Mouse (Mus musculus): ENCODE data around the gene Gm43064. TPM values are rescaled to one million over a fixed set of nuclear protein-coding genes. Genes with fewer than 3 reads are reported as not detected.

The Gm43064 gene
- total RNA-seq, 1 experiment = 0.76 TPM

DNA sequence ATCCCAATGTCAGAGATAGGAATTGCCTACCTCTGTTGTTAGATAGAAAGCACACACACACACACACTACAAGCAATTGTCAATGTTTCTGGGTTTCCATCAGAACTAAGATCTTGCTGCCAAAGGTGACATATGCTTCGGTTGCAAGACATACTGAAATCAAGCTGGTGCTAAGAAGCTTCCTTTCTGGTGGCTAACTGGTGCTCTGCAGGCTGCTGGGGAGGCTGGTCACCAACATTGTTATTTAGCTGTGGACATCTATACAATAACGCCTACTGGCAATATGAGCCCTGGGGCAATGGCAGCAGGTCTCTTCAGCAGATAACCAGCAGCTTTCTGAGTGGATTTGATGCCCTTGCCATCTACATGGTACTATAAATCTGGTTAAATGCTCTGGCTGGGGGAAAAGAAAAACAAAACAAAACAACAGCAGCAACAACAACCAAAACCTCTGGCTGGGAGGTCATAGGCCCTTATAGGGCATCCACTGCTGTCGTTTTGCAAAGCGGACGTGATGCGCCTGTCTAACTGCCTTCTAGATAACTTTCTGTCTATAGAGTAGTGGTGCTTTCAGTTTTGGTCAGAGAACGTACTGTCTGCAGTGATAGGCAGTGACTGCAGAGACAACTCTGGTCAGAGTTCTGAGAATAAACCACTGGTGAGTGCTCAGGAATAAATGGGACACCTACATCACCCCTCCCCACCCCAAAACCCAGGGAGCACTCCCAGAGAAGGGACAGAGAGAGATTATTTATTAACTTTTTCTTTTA, 47.8 kb downstream of the Gm43064 start:
- no peak for TF ChIP-seq MAFK (IDR thresholded peaks at IDR 0.05; ENCODE audit: insufficient read depth, low read depth, low read length)
- TF ChIP-seq ZNF384 (IDR thresholded peaks at IDR 0.05; ENCODE audit: low read depth, low read length) = no peak
- no peak for TF ChIP-seq CHD2 (IDR thresholded peaks at IDR 0.05; ENCODE audit: low read depth, low read length)
- TF ChIP-seq HCFC1 (IDR thresholded peaks at IDR 0.05; ENCODE audit: borderline replicate concordance, insufficient read depth, low read length) = no peak
- TF ChIP-seq ZC3H11A (IDR thresholded peaks at IDR 0.05; ENCODE audit: borderline replicate concordance, low read depth, low read length) = no peak
- no peak for DNase-seq (ENCODE audit: low read depth, low spot score)
- H3K9ac ChIP-seq (ENCODE audit: insufficient read depth, low read depth, low read length, poor library complexity, severe bottlenecking) = no peak overlapping the region
- H3K36me3 ChIP-seq (ENCODE audit: control insufficient read depth, insufficient read depth, low read length, poor library complexity, severe bottlenecking) = no peaks in the 10 kb centered on the region
- H3K9me3 ChIP-seq (ENCODE audit: control insufficient read depth, insufficient read depth, low read depth, low read length) = no peaks in the 10 kb centered on the region
- in situ Hi-C loops (cut with MboI; ENCODE audit: low sequenced_read_pairs in 2 of 2, unreplicated experiment in 2 of 2) = no loop called here
- no peak overlapping the region for H3K4me3 ChIP-seq (ENCODE audit: insufficient read depth in 1 of 2, low read depth in 1 of 2, low read length in 2 of 2, poor library complexity in 1 of 2, severe bottlenecking in 1 of 2)
- no peak overlapping the region for H3K27ac ChIP-seq (ENCODE audit: insufficient read depth, low read depth, low read length, poor library complexity, severe bottlenecking)
- no peaks in the 10 kb centered on the region for H3K4me1 ChIP-seq (ENCODE audit: control insufficient read depth in 2 of 2, insufficient read depth in 2 of 2, low read length in 2 of 2, poor library complexity in 1 of 2)

- no peak overlapping the region for H3K9ac ChIP-seq (ENCODE audit: insufficient read depth, low read depth, low read length, poor library complexity, severe bottlenecking)
- H3K27ac ChIP-seq (ENCODE audit: insufficient read depth, low read depth, low read length, poor library complexity, severe bottlenecking) = no peak overlapping the region
- H3K36me3 ChIP-seq (ENCODE audit: control insufficient read depth, insufficient read depth, low read length, poor library complexity, severe bottlenecking) = no peaks in the 10 kb centered on the region
- no peak for TF ChIP-seq MAFK (IDR thresholded peaks at IDR 0.05; ENCODE audit: insufficient read depth, low read depth, low read length)
- no peak for TF ChIP-seq ZC3H11A (IDR thresholded peaks at IDR 0.05; ENCODE audit: borderline replicate concordance, low read depth, low read length)
- no peak for TF ChIP-seq HCFC1 (IDR thresholded peaks at IDR 0.05; ENCODE audit: borderline replicate concordance, insufficient read depth, low read length)
- no peak for TF ChIP-seq ZNF384 (IDR thresholded peaks at IDR 0.05; ENCODE audit: low read depth, low read length)
- no peak for TF ChIP-seq CHD2 (IDR thresholded peaks at IDR 0.05; ENCODE audit: low read depth, low read length)
- DNase-seq (ENCODE audit: low read depth, low spot score) = no peak
- H3K4me3 ChIP-seq (ENCODE audit: insufficient read depth in 1 of 2, low read depth in 1 of 2, low read length in 2 of 2, poor library complexity in 1 of 2, severe bottlenecking in 1 of 2) = no peak overlapping the region
- H3K9me3 ChIP-seq (ENCODE audit: control insufficient read depth, insufficient read depth, low read depth, low read length) = no peaks in the 10 kb centered on the region
- H3K4me1 ChIP-seq (ENCODE audit: control insufficient read depth in 2 of 2, insufficient read depth in 2 of 2, low read length in 2 of 2, poor library complexity in 1 of 2) = no peaks in the 10 kb centered on the region
- in situ Hi-C loops (cut with MboI; ENCODE audit: low sequenced_read_pairs in 2 of 2, unreplicated experiment in 2 of 2) = no loop called here
Measured at GRCm38 (mm10) chr3:103857977-103858563, 48.7 kb downstream of the Gm43064 start.

- no peak within 1 kb of the TSS for H3K9ac ChIP-seq (ENCODE audit: insufficient read depth, low read depth, low read length, poor library complexity, severe bottlenecking)
- H3K4me1 ChIP-seq (ENCODE audit: control insufficient read depth in 2 of 2, insufficient read depth in 2 of 2, low read length in 2 of 2, poor library complexity in 1 of 2) = no peaks in the 10 kb centered on the region
- no peak for DNase-seq (ENCODE audit: low read depth, low spot score)
- no peak within 1 kb of the TSS for H3K4me3 ChIP-seq (ENCODE audit: insufficient read depth in 1 of 2, low read depth in 1 of 2, low read length in 2 of 2, poor library complexity in 1 of 2, severe bottlenecking in 1 of 2)
- no peaks in the 10 kb centered on the region for H3K36me3 ChIP-seq (ENCODE audit: control insufficient read depth, insufficient read depth, low read length, poor library complexity, severe bottlenecking)
- in situ Hi-C loops (cut with MboI; ENCODE audit: low sequenced_read_pairs in 2 of 2, unreplicated experiment in 2 of 2) = no loop called here
- TF ChIP-seq ZC3H11A (IDR thresholded peaks at IDR 0.05; ENCODE audit: borderline replicate concordance, low read depth, low read length) (no peak), CHD2 (IDR thresholded peaks at IDR 0.05; ENCODE audit: low read depth, low read length) (no peak), MAFK (IDR thresholded peaks at IDR 0.05; ENCODE audit: insufficient read depth, low read depth, low read length) (no peak), ZNF384 (IDR thresholded peaks at IDR 0.05; ENCODE audit: low read depth, low read length) (no peak), HCFC1 (IDR thresholded peaks at IDR 0.05; ENCODE audit: borderline replicate concordance, insufficient read depth, low read length) (no peak)
- H3K9me3 ChIP-seq (ENCODE audit: control insufficient read depth, insufficient read depth, low read depth, low read length) = no peaks in the 10 kb centered on the region
- H3K27ac ChIP-seq (ENCODE audit: insufficient read depth, low read depth, low read length, poor library complexity, severe bottlenecking) = no peak within 1 kb of the TSS
Measured at GRCm38 (mm10) chr3:103858881-103859801, 49.8 kb downstream of the Gm43064 start, which contains the start of gene Ptpn22. Gene Ptpn22 (plus strand): TSS chr3:103859795.

GRCm38 (mm10) chr3:103859851-103860391, 50.5 kb downstream of the Gm43064 start:
- H3K4me3 ChIP-seq (ENCODE audit: insufficient read depth in 1 of 2, low read depth in 1 of 2, low read length in 2 of 2, poor library complexity in 1 of 2, severe bottlenecking in 1 of 2) = no peak overlapping the region
- TF ChIP-seq HCFC1 (IDR thresholded peaks at IDR 0.05; ENCODE audit: borderline replicate concordance, insufficient read depth, low read length) (no peak), CHD2 (IDR thresholded peaks at IDR 0.05; ENCODE audit: low read depth, low read length) (no peak), MAFK (IDR thresholded peaks at IDR 0.05; ENCODE audit: insufficient read depth, low read depth, low read length) (no peak)
- H3K4me1 ChIP-seq (ENCODE audit: control insufficient read depth in 2 of 2, insufficient read depth in 2 of 2, low read length in 2 of 2, poor library complexity in 1 of 2) = no peaks in the 10 kb centered on the region
- DNase-seq (ENCODE audit: low read depth, low spot score) = no peak
- no peak overlapping the region for H3K27ac ChIP-seq (ENCODE audit: insufficient read depth, low read depth, low read length, poor library complexity, severe bottlenecking)
- no peaks in the 10 kb centered on the region for H3K36me3 ChIP-seq (ENCODE audit: control insufficient read depth, insufficient read depth, low read length, poor library complexity, severe bottlenecking)
- in situ Hi-C loops (cut with MboI; ENCODE audit: low sequenced_read_pairs in 2 of 2, unreplicated experiment in 2 of 2) = no loop called here
- no peak overlapping the region for H3K9ac ChIP-seq (ENCODE audit: insufficient read depth, low read depth, low read length, poor library complexity, severe bottlenecking)
- no peaks in the 10 kb centered on the region for H3K9me3 ChIP-seq (ENCODE audit: control insufficient read depth, insufficient read depth, low read depth, low read length)
